Mouse (Mus musculus) liver, embryonic 11.5 days (tissue): Measurements from ENCODE around the gene Rnf41. TPM values are rescaled to one million over a fixed set of nuclear protein-coding genes. Genes with fewer than 3 reads are reported as not detected.

ENCODE experiments used
- ATAC-seq: fragments of 200-750 bp; cut with Nextera tagmentation; replicated peaks from 2 replicates; pipeline ENCODE4 v1.8.0; 2017; ENCODE audit warnings: moderate number of reproducible peaks, mild to moderate bottlenecking, moderate TSS enrichment, moderate library complexity; ENCODE audit not compliant: low FRiP score
- DNase-seq: peaks from one replicate; pipeline ENCODE4 v3.0.0-alpha.2; 2017; ENCODE audit warnings: low spot score
- H3K27ac ChIP-seq: fragments of 300-500 bp; sonication (generic); 2 replicates; pipeline ENCODE4 v1.5.1; 2014; ENCODE audit warnings: mild to moderate bottlenecking, low read depth, low read length, control low read depth
- H3K27me3 ChIP-seq: fragments of 300-500 bp; sonication (generic); replicated peaks from 2 replicates; pipeline ENCODE4 v1.6.1; 2014; ENCODE audit warnings: low read length, mixed read lengths; ENCODE audit not compliant: control insufficient read depth, insufficient read depth
- H3K36me3 ChIP-seq: fragments of 300-500 bp; sonication (generic); 2 replicates; pipeline ENCODE4 v1.6.1; 2014; ENCODE audit warnings: mild to moderate bottlenecking, low read length, moderate library complexity, mixed read lengths; ENCODE audit not compliant: control insufficient read depth, insufficient read depth
- H3K4me1 ChIP-seq: fragments of 300-500 bp; sonication (generic); replicated peaks from 2 replicates; pipeline ENCODE4 v1.6.1; 2014; ENCODE audit warnings: low read length, mixed read lengths; ENCODE audit not compliant: control insufficient read depth, insufficient read depth
- H3K4me2 ChIP-seq: fragments of 300-500 bp; sonication (generic); 2 replicates; pipeline ENCODE4 v1.6.1; 2014; ENCODE audit warnings: mild to moderate bottlenecking, control low read depth, moderate library complexity
- H3K4me3 ChIP-seq: fragments of 300-500 bp; sonication (generic); 2 replicates; pipeline ENCODE4 v1.5.1; 2014; ENCODE audit warnings: low read depth, low read length, control low read depth
- H3K9ac ChIP-seq: fragments of 300-500 bp; sonication (generic); 2 replicates; pipeline ENCODE4 v1.6.1; 2014; ENCODE audit warnings: low read depth, low read length, control low read depth
- H3K9me3 ChIP-seq: fragments of 300-500 bp; sonication (generic); 2 replicates; pipeline ENCODE4 v1.6.1; 2016; ENCODE audit warnings: low read length, inconsistent platforms, mixed read lengths; ENCODE audit not compliant: control insufficient read depth
- WGBS: fragments of 180-500 bp; shearing (Covaris S2); extraction: QIAGEN DNeasy Blood & Tissue Kit; methylation state at CpG from one replicate; pipeline ENCODE4 v1.1.7; 2014; 5-methylcytosine and 5-hydroxymethylcytosine counted together
- polyA plus RNA-seq: library from polyadenylated mRNA; unstranded; fragments of >200 nt; fragmentation: Nextera tagmentation; extraction: Ambion mirVana; gene quantifications from 2 replicates; pipeline ENCODE4 v1.2.1, GENCODE M21; 2014

Gene Rnf41
- polyA plus RNA-seq, 1 experiment from 2014 or later: 20.4 TPM

DNA sequence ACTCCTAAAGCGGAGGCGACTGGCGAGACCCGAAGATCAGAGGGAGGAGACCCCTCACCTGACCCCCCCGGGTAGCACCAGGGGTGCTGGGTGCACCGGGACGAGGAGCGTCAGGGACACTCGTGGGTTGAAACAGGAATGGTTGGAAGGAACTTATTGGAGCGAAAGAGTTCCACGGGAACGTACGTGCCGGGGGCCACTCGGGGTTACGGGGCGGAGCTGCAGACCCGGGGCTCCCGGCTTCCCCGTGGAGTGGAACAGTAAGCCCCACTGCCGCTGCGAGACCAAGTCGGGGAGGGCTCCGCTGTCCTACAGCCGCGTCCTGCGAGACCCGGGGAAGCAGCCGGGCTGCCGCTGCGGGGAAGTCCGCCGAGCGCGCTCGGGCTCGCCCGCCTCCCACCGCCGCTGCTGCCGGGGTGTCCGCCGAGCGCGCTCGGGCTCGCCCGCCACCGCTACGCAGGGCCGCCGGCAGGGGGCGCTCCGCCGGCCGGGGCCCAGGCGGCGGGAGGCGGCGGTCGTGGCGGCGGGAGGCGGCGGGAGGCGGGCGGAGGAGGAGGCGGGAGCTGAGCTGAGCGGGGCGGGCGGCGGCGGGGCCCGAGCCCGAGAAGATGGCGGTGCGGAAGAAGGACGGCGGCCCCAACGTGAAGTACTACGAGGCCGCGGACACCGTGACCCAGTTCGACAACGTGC is 47.4 kb downstream of the Rnf41 start, which contains the start of gene Smarcc2:
Gene Smarcc2 (plus strand): TSS at position 530 of the 690 bp plus-strand sequence.
- under 1% methylated on average over 79 of the region's 86 CpGs for WGBS
- peak within 1 kb of the TSS; percentile 98 for H3K27ac ChIP-seq
- peak; percentile 83 for DNase-seq
- H3K36me3 ChIP-seq: peaks cover 10% of the 10 kb centered on the region
- no peaks in the 10 kb centered on the region for H3K27me3 ChIP-seq
- H3K4me1 ChIP-seq: peaks cover 12% of the 10 kb centered on the region; the same call in 1 of the 2 replicates
- H3K9me3 ChIP-seq: no peaks in the 10 kb centered on the region
- peak within 1 kb of the TSS; percentile 97 for H3K4me3 ChIP-seq
- peak within 1 kb of the TSS; percentile 88 for H3K9ac ChIP-seq
- ATAC-seq: peak; percentile 81
- peak within 1 kb of the TSS; percentile 76 for H3K4me2 ChIP-seq

DNA sequence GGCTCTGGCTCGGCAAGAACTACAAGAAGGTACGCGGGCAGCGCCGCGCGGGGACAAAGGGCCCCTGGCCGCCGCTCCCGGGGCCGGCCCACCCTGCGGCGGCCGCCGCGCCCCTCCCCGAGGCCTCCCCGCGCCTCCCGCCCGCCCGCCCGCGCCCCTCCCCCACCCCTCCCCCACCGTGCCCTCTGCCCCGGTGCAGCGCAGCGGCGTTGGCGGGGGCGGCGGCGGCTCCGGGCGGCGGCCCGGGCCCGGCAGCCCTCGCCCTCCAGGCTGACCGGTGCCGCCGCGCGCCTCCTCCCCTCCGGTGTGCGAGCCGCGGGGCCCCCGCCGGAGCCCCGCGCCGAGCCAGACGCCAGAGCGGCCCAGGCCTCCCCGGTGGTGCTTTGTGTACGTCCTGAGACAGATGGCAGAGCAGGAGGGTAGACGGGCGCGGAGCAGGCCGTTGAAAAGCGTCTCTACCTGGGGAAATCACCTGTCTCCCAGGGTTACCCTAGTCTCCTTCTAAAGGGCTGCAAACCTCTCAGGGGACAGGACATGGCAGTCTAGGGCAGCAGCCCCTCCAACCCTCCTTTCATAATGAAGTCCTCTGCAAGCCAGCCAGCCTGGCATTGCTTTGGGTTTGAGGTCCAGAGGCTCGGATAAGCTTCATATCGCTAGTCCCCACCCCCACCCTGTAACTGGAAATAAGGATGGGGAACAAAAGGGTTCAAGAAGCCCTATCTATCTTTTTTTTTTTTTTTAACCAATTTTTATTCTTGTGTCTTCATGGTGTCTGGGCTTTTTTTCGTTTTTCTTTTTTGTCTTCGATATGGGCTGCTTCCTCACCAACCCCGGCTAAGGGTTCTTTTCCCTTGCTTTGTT is 48.2 kb downstream of the Rnf41 start:
- peak; percentile 70 for ATAC-seq
- Histone ChIP-seq H3K27me3 (no peaks in the 10 kb centered on the region), H3K27ac (peak overlapping the region; percentile 98), H3K4me1 (peaks cover 12% of the 10 kb centered on the region; the same call in 1 of the 2 replicates), H3K36me3 (peaks cover 14% of the 10 kb centered on the region), H3K4me3 (peak overlapping the region; percentile 97), H3K9ac (peak overlapping the region; percentile 88), H3K4me2 (peak overlapping the region; percentile 76), H3K9me3 (no peaks in the 10 kb centered on the region)
- WGBS: 1% methylated on average over 39 of the region's 67 CpGs
- peak; percentile 73 for DNase-seq

DNA sequence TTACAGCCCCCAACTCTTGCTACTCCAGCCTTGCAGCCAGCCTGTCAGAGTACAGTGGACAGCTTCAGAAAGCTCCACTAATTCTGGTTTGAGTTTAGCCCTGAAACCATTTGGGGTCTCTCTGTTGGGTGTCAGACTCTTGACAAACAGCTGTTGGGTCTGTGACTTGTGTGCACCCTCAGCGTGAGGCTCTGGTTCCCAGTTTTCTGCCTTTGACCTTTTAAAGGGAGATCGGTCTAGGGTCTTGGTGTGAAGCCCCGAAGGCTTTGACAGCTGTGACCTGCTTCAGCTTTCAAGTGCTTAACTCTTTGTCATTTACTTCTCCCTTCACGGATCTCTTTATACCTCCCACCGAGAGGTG is 48.8 kb downstream of the Rnf41 start:
- Histone ChIP-seq H3K9me3 (no peaks in the 10 kb centered on the region), H3K4me2 (peak overlapping the region; percentile 76), H3K9ac (peak overlapping the region; percentile 88), H3K36me3 (peaks cover 18% of the 10 kb centered on the region), H3K4me1 (peaks cover 12% of the 10 kb centered on the region; the same call in 1 of the 2 replicates), H3K27me3 (no peaks in the 10 kb centered on the region), H3K27ac (peak overlapping the region; percentile 98), H3K4me3 (peak overlapping the region; percentile 97)
- 22% methylated on average over 5 of the region's 5 CpGs for WGBS
- ATAC-seq (no peak), DNase-seq (no peak)

DNA sequence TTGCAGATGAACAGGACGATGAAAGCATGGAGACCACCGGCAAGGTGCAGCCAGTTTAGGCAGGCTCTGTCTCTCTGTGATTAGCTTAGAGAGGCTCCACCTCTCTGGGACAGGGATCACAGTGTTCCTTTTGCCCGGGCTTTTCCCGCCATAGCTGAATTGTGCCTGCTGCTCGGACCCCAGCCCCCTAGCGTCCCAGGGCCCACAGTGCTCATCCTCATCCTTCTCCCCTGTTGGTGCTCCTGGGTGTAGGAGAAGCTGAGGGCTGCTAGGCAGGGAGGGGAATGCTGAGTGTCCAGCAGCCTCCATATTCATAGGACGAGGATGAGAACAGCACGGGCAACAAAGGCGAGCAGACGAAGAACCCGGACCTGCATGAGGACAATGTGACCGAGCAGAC is 62.9 kb downstream of the Rnf41 start:
- Histone ChIP-seq H3K4me1 (no peaks in the 10 kb centered on the region), H3K9ac (no peak overlapping the region), H3K27me3 (no peaks in the 10 kb centered on the region), H3K27ac (no peak overlapping the region), H3K4me2 (no peak overlapping the region), H3K9me3 (no peaks in the 10 kb centered on the region), H3K36me3 (peaks cover 47% of the 10 kb centered on the region), H3K4me3 (no peak overlapping the region)
- ATAC-seq (no peak), DNase-seq (no peak)
- 89% methylated on average over 12 of the region's 12 CpGs for WGBS

DNA sequence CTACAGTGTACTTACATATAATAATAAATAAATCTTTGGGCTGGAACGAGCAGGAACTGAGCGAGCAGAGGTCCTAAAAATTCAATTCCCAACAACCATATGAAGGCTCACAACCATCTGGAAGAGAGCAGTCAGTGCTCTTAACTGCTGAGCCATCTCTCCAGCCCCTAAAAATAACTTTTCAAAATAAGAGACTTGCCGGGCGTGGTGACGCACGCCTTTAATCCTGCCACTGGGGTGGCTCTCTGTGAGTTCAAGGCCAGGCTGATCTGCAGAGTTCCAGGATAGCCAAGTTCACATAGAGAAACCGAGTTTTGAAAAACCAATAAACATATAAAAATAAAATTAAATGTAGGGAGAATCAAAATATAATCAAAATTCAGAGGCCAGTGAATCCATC is 74.9 kb downstream of the Rnf41 start:
- ATAC-seq (no peak), DNase-seq (no peak)
- no peaks in the 10 kb centered on the region for H3K9me3 ChIP-seq
- no peak overlapping the region for H3K9ac ChIP-seq
- H3K27me3 ChIP-seq: no peaks in the 10 kb centered on the region
- no peak overlapping the region for H3K4me2 ChIP-seq
- peaks cover 14% of the 10 kb centered on the region for H3K4me1 ChIP-seq
- WGBS: 80% methylated on average over 7 of the region's 7 CpGs
- H3K4me3 ChIP-seq: no peak overlapping the region
- peaks cover 70% of the 10 kb centered on the region for H3K36me3 ChIP-seq
- H3K27ac ChIP-seq: no peak overlapping the region

DNA sequence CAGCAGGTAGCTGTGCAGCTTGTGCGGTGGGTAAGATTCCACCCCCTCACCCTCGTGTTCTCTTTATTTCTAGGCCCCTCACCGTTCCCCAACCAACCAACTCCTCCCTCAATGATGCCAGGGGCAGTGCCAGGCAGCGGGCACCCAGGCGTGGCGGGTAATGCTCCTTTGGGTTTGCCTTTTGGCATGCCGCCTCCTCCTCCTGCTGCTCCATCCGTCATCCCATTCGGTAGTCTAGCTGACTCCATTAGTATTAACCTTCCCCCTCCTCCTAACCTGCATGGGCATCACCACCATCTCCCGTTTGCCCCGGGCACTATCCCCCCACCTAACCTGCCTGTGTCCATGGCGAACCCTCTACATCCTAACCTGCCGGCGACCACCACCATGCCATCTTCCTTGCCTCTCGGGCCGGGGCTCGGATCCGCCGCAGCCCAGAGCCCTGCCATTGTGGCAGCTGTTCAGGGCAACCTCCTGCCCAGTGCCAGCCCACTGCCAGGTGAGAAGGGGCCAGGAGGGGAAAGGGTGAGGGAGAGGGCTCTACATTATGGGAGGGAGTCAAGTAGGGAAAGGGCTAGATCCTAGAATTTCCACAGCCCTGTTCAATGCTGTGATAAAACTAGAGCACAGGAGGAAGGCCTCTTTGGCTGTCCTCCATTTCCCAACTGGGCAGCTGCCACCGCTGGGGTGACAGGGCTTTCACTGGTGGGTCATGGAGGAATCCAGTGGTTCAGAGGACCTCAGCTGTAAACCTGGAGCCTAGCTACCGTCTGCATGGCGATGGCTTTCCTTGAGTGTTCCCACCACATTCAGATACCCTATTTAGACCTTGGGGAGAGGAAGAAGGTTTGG is 76.6 kb downstream of the Rnf41 start:
- Histone ChIP-seq H3K4me3 (no peak overlapping the region), H3K36me3 (peaks cover 56% of the 10 kb centered on the region), H3K4me2 (no peak overlapping the region), H3K27ac (no peak overlapping the region), H3K9me3 (no peaks in the 10 kb centered on the region), H3K4me1 (peaks cover 28% of the 10 kb centered on the region), H3K27me3 (no peaks in the 10 kb centered on the region), H3K9ac (no peak overlapping the region)
- no peak for ATAC-seq
- no peak for DNase-seq
- 93% methylated on average over 22 of the region's 22 CpGs for WGBS

DNA sequence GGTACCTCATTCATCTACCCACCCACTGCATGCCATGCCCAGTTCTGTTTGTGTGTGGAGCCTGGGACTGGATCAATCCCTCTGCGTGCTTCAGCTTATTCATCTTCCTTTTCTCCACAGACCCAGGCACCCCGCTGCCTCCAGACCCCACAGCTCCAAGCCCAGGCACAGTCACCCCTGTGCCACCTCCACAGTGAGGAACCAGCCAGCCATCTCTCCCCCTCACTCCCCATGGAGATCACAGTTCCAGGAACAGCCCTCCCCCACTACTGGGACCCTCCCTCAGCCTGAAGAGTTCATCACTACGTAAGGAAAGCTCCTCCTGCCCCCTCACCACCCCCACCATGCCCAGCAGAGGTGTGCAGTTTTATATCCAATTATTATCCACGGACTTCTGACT is 77.3 kb downstream of the Rnf41 start:
- Histone ChIP-seq H3K4me3 (no peak overlapping the region), H3K9ac (no peak overlapping the region), H3K27me3 (no peaks in the 10 kb centered on the region), H3K9me3 (no peaks in the 10 kb centered on the region), H3K27ac (no peak overlapping the region), H3K36me3 (peaks cover 50% of the 10 kb centered on the region), H3K4me2 (no peak overlapping the region), H3K4me1 (peaks cover 28% of the 10 kb centered on the region)
- WGBS: 83% methylated on average over 4 of the region's 4 CpGs
- DNase-seq (no peak), ATAC-seq (no peak)

DNA sequence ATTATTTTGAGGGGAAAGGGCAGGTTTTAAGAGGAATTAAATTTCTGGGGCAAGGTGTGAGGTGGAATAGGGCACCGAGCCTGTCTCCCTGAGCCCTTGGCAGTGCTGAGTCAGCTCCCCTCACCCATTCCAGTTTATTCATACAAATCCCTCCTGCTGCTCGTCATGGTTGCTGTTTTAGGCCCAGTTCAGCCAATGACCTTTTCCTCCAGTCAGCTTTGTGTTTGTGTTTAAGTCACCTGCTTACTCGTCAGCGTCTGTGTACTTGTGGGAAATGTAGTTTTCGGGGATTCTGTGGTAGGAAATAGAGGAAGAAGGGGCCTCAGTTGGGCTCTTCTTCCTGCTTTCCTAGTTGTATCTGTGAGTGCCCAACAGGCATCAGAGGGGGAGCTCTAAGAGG is 77.9 kb downstream of the Rnf41 start:
- Histone ChIP-seq H3K36me3 (peaks cover 46% of the 10 kb centered on the region), H3K4me3 (no peak overlapping the region), H3K9ac (no peak overlapping the region), H3K4me1 (peaks cover 28% of the 10 kb centered on the region), H3K27ac (peak overlapping the region; percentile 7; the same call in 1 of the 2 replicates), H3K9me3 (no peaks in the 10 kb centered on the region), H3K27me3 (no peaks in the 10 kb centered on the region), H3K4me2 (no peak overlapping the region)
- ATAC-seq (no peak), DNase-seq (no peak)
- 67% methylated on average over 5 of the region's 5 CpGs for WGBS
